Mouse (Mus musculus) kidney, postnatal 0 days (tissue): ENCODE measurements at regions not wholly inside any gene's neighbourhood (a gene's known extent, or its start where the extent isn't known, plus 50 kb on each side); places are given as distances from the start of the nearest gene placed in this dataset.

Source experiments
- ATAC-seq: fragments of 200-750 bp; cut with Nextera tagmentation; replicated peaks from 2 replicates; pipeline ENCODE4 v1.8.0; 2017; ENCODE audit warnings: low read depth, moderate number of reproducible peaks, moderate TSS enrichment, moderate library complexity; ENCODE audit not compliant: low FRiP score
- DNase-seq: peaks from one replicate; pipeline ENCODE4 v3.0.0-alpha.2; 2016; ENCODE audit warnings: low spot score
- H3K27ac ChIP-seq: fragments of 300-500 bp; sonication (generic); 2 replicates; pipeline ENCODE4 v1.5.1; 2014; ENCODE audit warnings: mild to moderate bottlenecking
- H3K27me3 ChIP-seq: fragments of 300-500 bp; sonication (generic); 2 replicates; pipeline ENCODE4 v1.6.1; 2014; ENCODE audit warnings: low read length, mixed read lengths; ENCODE audit not compliant: insufficient read depth
- H3K36me3 ChIP-seq: fragments of 300-500 bp; sonication (generic); 2 replicates; pipeline ENCODE4 v1.6.1; 2014; ENCODE audit warnings: low read length, mixed read lengths; ENCODE audit not compliant: insufficient read depth
- H3K4me1 ChIP-seq: fragments of 300-500 bp; sonication (generic); replicated peaks from 2 replicates; pipeline ENCODE4 v1.6.1; 2014; ENCODE audit warnings: antibody characterized with exemption, low read length, mixed read lengths; ENCODE audit not compliant: insufficient read depth
- H3K4me2 ChIP-seq: fragments of 300-500 bp; sonication (generic); 2 replicates; pipeline ENCODE4 v1.6.1; 2014; ENCODE audit warnings: mild to moderate bottlenecking, low read length, moderate library complexity, mixed read lengths
- H3K4me3 ChIP-seq: fragments of 300-500 bp; sonication (generic); replicated peaks from 2 replicates; pipeline ENCODE4 v1.5.1; 2014; ENCODE audit warnings: low read depth, low read length
- H3K9ac ChIP-seq: fragments of 300-500 bp; sonication (generic); 2 replicates; pipeline ENCODE4 v1.6.1; 2014; ENCODE audit warnings: low read depth, low read length
- H3K9me3 ChIP-seq: fragments of 300-500 bp; sonication (generic); replicated peaks from 2 replicates; pipeline ENCODE4 v1.6.1; 2016; ENCODE audit warnings: low read length, inconsistent platforms, mixed read lengths
- CTCF ChIP-seq: IDR thresholded peaks from 2 replicates; pipeline ENCODE4 v1.5.1; 2016; ENCODE audit warnings: antibody characterized with exemption, low read depth, mild to moderate bottlenecking, moderate library complexity
- WGBS: fragments of 180-500 bp; shearing (Covaris S2); extraction: QIAGEN DNeasy Blood & Tissue Kit; methylation state at CpG from one replicate; pipeline ENCODE4 v1.1.7; 2014; 5-methylcytosine and 5-hydroxymethylcytosine counted together

DNA sequence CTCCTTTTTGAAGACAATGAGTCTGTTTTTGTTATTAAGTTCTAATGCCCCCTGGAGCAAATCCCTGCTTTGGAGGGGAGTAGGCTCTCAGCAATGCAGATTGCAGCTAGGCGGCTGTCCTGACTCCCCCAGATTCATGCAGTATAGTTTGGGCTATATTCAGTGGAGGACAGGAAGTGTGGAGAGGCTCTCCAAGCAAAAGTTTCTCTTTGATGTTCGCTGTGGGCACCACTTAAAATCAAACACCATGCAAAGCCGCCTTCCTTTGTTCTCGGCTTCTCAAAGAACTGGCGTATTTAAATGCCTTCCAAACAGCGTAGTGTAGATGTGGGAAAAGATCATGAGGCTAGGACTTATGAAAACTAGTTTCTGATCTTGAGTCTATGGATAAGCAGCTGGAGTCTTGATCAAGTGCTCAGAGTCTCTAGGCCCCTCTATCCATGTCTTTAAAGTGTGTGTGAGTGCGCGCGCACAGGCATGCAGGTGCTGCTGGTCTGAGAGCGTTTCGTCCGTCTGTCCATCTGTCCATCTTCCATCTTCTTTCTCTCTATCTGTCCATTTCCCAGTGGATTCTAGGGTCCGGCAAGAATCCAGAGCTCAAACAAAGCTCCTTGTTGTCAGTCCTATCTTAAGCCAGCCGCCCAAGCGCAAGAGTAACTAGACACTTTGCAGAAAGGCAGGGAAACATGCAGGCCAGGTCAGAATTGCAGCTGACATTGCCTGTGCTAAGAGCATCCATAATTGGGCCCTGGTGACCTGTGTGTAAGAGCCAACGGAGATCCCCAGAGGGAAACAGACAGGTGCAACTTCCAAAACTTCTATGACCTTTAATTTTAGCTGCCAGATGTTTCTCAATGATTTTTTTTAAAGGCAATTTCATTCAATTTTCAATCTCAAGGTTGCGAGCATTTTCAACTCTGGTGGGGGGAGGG is 129.4 kb upstream of the Serp2 start:
- H3K4me3 ChIP-seq: no peak overlapping the region
- no peaks in the 10 kb centered on the region for H3K9me3 ChIP-seq
- H3K9ac ChIP-seq: no peak overlapping the region
- H3K36me3 ChIP-seq: no peaks in the 10 kb centered on the region
- no peak for ATAC-seq
- WGBS: 55% methylated on average over 17 of the region's 17 CpGs
- no peak overlapping the region for H3K4me2 ChIP-seq
- DNase-seq: peak; percentile 74
- H3K4me1 ChIP-seq: 0 out of 2 replicates have a peak, but pooled peaks cover 11% of the 10 kb centered on the region
- no peaks in the 10 kb centered on the region for H3K27me3 ChIP-seq
- peak overlapping the region; percentile 47 for H3K27ac ChIP-seq
- TF ChIP-seq CTCF: 0 out of 2 replicates have a peak, but pooled peaks have one; percentile 13

DNA sequence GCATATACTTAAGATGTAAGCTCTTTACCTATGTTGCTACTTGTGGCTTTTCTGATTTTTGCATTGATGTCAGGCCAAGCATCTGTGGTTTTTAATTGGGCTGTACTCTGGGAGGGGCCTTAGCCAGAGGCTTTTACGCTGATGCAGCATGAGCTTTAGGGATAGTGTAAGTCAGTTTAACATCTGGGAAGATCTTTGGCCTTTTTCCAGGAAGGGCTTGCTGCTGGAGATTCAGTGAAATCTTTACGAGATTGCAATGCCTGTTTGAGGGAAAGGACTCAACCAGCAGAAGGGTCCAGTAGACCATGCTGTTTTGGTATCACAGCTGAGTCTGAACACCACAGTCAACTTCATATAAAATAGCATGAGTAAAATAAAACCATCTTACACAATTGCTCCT is 127.6 kb upstream of the Serp2 start:
- Histone ChIP-seq H3K36me3 (no peaks in the 10 kb centered on the region), H3K9ac (no peak overlapping the region), H3K27me3 (no peaks in the 10 kb centered on the region), H3K27ac (no peak overlapping the region), H3K9me3 (no peaks in the 10 kb centered on the region), H3K4me3 (no peak overlapping the region), H3K4me1 (0 out of 2 replicates have a peak, but pooled peaks cover 11% of the 10 kb centered on the region), H3K4me2 (no peak overlapping the region)
- TF ChIP-seq CTCF: no peak
- ATAC-seq (no peak), DNase-seq (no peak)
- 63% methylated on average over 2 of the region's 2 CpGs for WGBS

GRCm38 (mm10) chr14:76681581-76682377 is 125.1 kb upstream of the Serp2 start:
- Histone ChIP-seq H3K4me1 (peaks cover 16% of the 10 kb centered on the region; the same call in 1 of the 2 replicates), H3K36me3 (no peaks in the 10 kb centered on the region), H3K9ac (no peak overlapping the region), H3K27me3 (no peaks in the 10 kb centered on the region), H3K9me3 (no peaks in the 10 kb centered on the region), H3K27ac (peak overlapping the region; percentile 43), H3K4me2 (no peak overlapping the region), H3K4me3 (no peak overlapping the region)
- DNase-seq (peak; percentile 82), ATAC-seq (no peak; the same call in 1 of the 2 replicates)
- no peak for TF ChIP-seq CTCF
- WGBS: 24% methylated on average over 8 of the region's 8 CpGs

DNA sequence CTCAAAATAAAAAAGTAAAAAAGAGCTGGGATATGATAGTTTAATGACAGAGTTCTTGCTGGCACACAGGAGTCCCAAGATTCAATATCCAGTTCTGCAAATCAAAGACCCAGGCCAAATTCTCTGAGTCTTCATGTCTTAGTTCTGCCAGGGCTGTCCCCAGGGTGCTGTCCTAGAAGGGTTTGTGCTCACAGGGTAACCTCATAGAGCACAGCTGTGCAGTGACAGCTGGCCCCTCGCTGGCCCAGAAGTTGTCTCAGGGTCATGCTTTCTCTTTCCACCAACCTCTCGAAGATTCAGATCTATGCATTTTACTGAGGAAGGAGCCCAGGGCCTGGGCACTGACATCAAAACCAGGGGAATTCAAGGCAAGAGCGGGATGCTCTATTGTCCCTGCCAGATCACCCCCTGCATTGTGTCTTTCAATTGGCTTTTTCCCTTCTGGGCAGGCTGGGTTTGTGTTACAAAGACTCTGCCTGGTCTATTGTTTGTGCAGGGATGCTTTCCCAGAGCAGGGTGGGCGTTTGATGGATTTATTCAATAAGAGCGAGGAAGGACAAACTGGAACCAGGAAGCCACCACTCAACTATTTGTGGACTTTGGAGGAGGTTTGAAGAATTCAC is 121.9 kb upstream of the Serp2 start:
- ATAC-seq (no peak), DNase-seq (no peak)
- Histone ChIP-seq H3K4me1 (peaks cover 9% of the 10 kb centered on the region; the same call in 1 of the 2 replicates), H3K4me3 (no peak overlapping the region), H3K27ac (no peak overlapping the region), H3K4me2 (no peak overlapping the region), H3K9me3 (no peaks in the 10 kb centered on the region), H3K9ac (no peak overlapping the region), H3K27me3 (no peaks in the 10 kb centered on the region), H3K36me3 (no peaks in the 10 kb centered on the region)
- TF ChIP-seq CTCF: no peak
- WGBS: 46% methylated on average over 5 of the region's 5 CpGs

DNA sequence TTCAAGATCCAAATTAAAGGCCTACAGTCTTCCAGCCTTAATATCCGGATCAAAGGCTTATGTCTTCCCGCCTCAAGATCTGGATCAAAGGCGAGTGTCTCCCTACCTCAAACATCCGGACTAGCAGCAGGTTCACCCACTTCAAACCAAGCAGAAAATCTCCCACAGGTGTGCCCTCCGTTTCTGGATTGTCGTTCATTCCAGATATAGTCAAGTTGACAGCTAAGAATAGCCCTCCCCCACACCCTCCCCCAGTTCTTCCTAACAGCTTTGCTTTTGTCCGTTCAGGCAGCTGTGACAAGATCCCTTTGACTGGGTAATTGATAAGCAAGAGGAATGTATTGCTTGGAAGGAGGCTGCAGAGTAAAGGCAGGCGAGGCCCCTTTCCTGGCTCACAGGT is 118.3 kb upstream of the Serp2 start:
- Histone ChIP-seq H3K9ac (no peak overlapping the region), H3K4me3 (no peak overlapping the region), H3K27me3 (no peaks in the 10 kb centered on the region), H3K4me2 (no peak overlapping the region), H3K36me3 (no peaks in the 10 kb centered on the region), H3K27ac (no peak overlapping the region), H3K4me1 (peaks cover 9% of the 10 kb centered on the region; the same call in 1 of the 2 replicates), H3K9me3 (no peaks in the 10 kb centered on the region)
- WGBS: 31% methylated on average over 8 of the region's 8 CpGs
- DNase-seq (no peak), ATAC-seq (no peak)
- no peak for TF ChIP-seq CTCF

- Histone ChIP-seq H3K36me3 (no peaks in the 10 kb centered on the region), H3K27ac (no peak overlapping the region), H3K4me1 (peaks cover 4% of the 10 kb centered on the region; the same call in 1 of the 2 replicates), H3K4me2 (no peak overlapping the region), H3K9ac (no peak overlapping the region), H3K4me3 (no peak overlapping the region), H3K27me3 (no peaks in the 10 kb centered on the region), H3K9me3 (no peaks in the 10 kb centered on the region)
- no peak for TF ChIP-seq CTCF
- DNase-seq (no peak), ATAC-seq (no peak)
- 71% methylated on average over 11 of the region's 11 CpGs for WGBS
These were observed 117.1 kb upstream of the Serp2 start for GRCm38 (mm10) chr14:76673671-76674331.
